Mouse (Mus musculus) hindbrain, embryonic 16.5 days (tissue): ENCODE data around the gene Pla1a. TPM values are rescaled to one million over a fixed set of nuclear protein-coding genes. Genes with fewer than 3 reads are reported as not detected.
"Not testable (repeated sequence)": the region's sequence is repeated elsewhere in the genome, so short reads cannot be mapped to it uniquely, and the experiment has no call there.

Source experiments
- ATAC-seq: fragments of 200-750 bp; cut with Nextera tagmentation; 2 replicates; pipeline ENCODE4 v1.8.0; 2017; ENCODE audit warnings: moderate TSS enrichment, moderate library complexity
- H3K27ac ChIP-seq: fragments of 300-500 bp; sonication (generic); 2 replicates; pipeline ENCODE4 v1.5.1; 2014; ENCODE audit warnings: low read depth, mild to moderate bottlenecking, control low read depth, low read length, moderate library complexity
- H3K27me3 ChIP-seq: fragments of 300-500 bp; sonication (generic); replicated peaks from 2 replicates; pipeline ENCODE4 v1.6.1; 2014; ENCODE audit warnings: low read length; ENCODE audit not compliant: control insufficient read depth, insufficient read depth
- H3K36me3 ChIP-seq: fragments of 300-500 bp; sonication (generic); 2 replicates; pipeline ENCODE4 v1.6.1; 2014; ENCODE audit warnings: mild to moderate bottlenecking, low read length, moderate library complexity, mixed read lengths; ENCODE audit not compliant: control insufficient read depth, insufficient read depth
- H3K4me1 ChIP-seq: fragments of 300-500 bp; sonication (generic); 2 replicates; pipeline ENCODE4 v1.6.1; 2014; ENCODE audit warnings: low read depth, low read length; ENCODE audit not compliant: control insufficient read depth, insufficient read depth
- H3K4me2 ChIP-seq: fragments of 300-500 bp; sonication (generic); 2 replicates; pipeline ENCODE4 v1.6.1; 2014; ENCODE audit warnings: mild to moderate bottlenecking, low read length, control low read depth, moderate library complexity
- H3K4me3 ChIP-seq: fragments of 300-500 bp; sonication (generic); 2 replicates; pipeline ENCODE4 v1.5.1; 2014; ENCODE audit warnings: mild to moderate bottlenecking, low read length, control low read depth, moderate library complexity
- H3K9ac ChIP-seq: fragments of 300-500 bp; sonication (generic); 2 replicates; pipeline ENCODE4 v1.6.1; 2014; ENCODE audit warnings: low read depth, mild to moderate bottlenecking, control low read depth, low read length, moderate library complexity
- H3K9me3 ChIP-seq: fragments of 300-500 bp; sonication (generic); 2 replicates; pipeline ENCODE4 v1.6.1; 2014; ENCODE audit warnings: mild to moderate bottlenecking, low read length, moderate library complexity; ENCODE audit not compliant: control insufficient read depth
- WGBS: fragments of 180-500 bp; shearing (Covaris S2); extraction: QIAGEN DNeasy Blood & Tissue Kit; methylation state at CpG from one replicate; pipeline ENCODE4 v1.1.7; 2014; 5-methylcytosine and 5-hydroxymethylcytosine counted together
- polyA plus RNA-seq: library from polyadenylated mRNA; unstranded; fragments of >200 nt; fragmentation: Nextera tagmentation; extraction: Ambion mirVana; gene quantifications from 2 replicates; pipeline ENCODE4 v1.2.1, GENCODE M21; 2015

The Pla1a gene
- polyA plus RNA-seq, 1 experiment from 2014 or later, result 0.81 TPM

DNA sequence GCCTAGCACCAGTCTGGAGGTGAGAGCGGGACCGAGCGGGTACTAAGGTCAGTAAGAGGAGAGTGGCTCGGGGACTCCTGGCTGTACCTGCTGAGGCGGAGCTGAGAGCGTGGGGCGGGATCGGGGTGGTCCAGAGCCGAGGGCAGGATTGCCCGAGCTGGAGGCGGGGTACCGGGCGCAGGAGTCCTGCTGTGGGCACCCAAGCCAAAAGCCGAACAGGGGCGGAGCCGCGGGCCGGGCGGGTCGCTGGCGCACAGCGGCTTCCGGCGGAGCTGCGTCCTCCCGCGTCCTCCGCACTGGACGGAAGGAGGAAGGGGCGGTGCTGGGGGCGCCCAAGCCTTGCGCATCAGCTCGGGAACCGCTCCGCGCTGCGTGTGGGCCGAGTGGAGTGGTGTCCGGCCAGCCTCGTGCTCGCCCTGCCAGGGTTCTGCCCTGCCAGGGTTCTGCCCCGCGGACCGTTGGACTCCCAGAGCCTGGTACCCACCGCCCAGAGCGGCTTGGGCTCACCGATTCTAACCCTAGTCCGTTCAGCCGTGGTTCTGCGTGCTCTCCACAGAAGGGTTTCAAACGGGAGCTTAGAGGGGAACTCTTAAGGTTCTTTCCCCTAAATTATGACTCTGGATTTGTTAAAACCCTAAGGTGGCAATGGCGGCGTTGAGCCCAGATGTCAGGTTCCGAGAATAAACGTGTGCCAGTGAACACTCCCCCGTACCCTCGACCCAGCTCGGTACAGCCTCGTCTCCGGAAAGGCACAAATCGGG, 19.7 kb upstream of the Pla1a start, which contains the start of gene Adprh:
Adprh (minus strand) TSS at position 262 of the 761 bp plus-strand sequence.
- peak within 1 kb of the TSS; percentile 94 for H3K9ac ChIP-seq
- peaks cover 9% of the 10 kb centered on the region for H3K4me1 ChIP-seq
- peak within 1 kb of the TSS; percentile 88 for H3K27ac ChIP-seq
- H3K4me3 ChIP-seq, result peak within 1 kb of the TSS; percentile 76
- no peaks in the 10 kb centered on the region for H3K9me3 ChIP-seq
- peak; percentile 99 for ATAC-seq
- H3K36me3 ChIP-seq, result peaks cover 10% of the 10 kb centered on the region
- under 1% methylated on average over 45 of the region's 61 CpGs for WGBS
- no peaks in the 10 kb centered on the region for H3K27me3 ChIP-seq
- H3K4me2 ChIP-seq, result peak within 1 kb of the TSS; percentile 87

DNA sequence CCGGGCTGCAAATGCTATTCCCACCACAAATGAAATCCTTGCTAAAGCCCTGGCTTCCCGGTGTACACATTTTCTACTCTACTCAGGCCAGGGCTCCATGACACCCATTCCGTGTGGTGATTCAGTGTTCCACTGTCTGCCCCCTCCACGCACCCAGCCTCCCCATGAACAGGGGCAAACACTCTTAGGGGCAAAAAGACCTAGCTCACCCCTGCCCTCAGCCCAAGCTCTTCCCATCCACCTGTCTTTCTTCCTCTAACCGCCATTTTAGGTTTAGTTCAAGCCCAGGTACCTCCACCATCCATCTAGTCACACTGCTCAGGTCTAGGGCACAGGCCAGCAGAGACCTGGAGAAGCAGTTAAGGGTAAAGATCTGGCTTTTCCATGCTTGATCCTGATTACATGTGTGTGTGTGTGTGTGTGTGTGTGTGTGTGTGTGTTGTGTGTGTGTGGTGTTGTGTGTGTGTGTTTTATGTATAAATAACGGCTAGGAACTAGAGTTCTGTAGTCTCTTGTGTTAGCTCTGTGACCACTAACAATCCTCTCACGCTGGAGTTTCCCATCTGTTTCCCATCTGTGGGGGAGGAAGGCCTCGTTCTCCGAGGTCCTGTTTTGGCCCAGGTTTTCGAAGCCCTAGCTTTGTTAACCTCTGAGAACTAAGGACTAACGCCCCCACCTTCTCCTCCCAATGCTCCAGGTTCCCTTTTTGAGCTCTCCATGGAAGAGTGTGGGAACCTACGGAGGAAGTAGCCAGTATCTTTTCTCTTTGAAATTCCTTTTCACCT, 18.7 kb upstream of the Pla1a start:
- Histone ChIP-seq H3K4me2 (peak overlapping the region; percentile 87), H3K27me3 (no peaks in the 10 kb centered on the region), H3K36me3 (peaks cover 18% of the 10 kb centered on the region), H3K9me3 (no peaks in the 10 kb centered on the region), H3K27ac (peak overlapping the region; percentile 88; the same call in 1 of the 2 replicates), H3K4me3 (peak overlapping the region; percentile 76), H3K9ac (peak overlapping the region; percentile 94), H3K4me1 (peaks cover 9% of the 10 kb centered on the region)
- 44% methylated on average over 12 of the region's 12 CpGs for WGBS
- no peak; the same call in 1 of the 2 replicates for ATAC-seq

DNA sequence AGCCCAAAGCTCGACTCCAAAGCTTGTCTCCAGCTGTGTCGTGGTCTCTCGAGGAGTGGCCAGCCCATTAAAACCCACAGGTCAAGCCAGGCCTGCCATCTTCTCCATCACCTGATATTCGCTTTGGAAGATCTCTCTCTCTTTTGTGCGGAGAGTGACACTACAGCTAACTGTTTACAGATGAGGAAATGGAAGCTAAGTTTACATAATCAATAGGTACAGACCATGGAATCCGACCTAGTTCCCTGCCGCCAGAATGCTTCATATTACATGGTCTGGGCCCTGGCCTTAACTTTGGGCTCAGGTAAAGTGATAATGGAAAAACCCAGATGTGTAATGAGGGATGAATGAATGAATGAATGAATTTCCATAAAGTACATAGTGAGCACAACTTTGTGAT, 17.8 kb upstream of the Pla1a start:
- Histone ChIP-seq H3K36me3 (peaks cover 24% of the 10 kb centered on the region), H3K4me2 (no peak overlapping the region), H3K9ac (no peak overlapping the region), H3K4me1 (peaks cover 9% of the 10 kb centered on the region), H3K4me3 (no peak overlapping the region), H3K9me3 (no peaks in the 10 kb centered on the region), H3K27me3 (no peaks in the 10 kb centered on the region), H3K27ac (no peak overlapping the region)
- ATAC-seq, result no peak
- WGBS, result 91% methylated on average over 7 of the region's 7 CpGs

DNA sequence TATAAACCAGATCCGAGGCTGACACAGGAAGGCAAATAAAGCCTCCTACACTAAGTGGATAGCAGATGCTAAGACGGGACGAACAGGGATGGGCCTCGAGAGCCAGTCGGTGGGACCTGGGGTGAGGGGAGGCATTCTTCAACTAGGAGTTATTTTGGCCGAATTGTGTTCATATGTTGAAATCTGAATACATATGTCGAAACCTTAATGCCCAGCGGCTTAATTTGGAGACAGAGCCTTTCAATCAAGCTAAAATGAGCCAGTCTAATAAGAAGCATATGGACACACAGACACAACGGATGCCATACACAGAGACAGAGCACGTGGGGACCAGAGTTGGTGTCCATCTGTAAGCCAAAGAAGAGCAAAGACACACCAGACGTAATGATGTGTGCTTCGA, 15.5 kb upstream of the Pla1a start:
- peaks cover 9% of the 10 kb centered on the region for H3K4me1 ChIP-seq
- H3K27ac ChIP-seq, result no peak overlapping the region
- H3K4me2 ChIP-seq, result no peak overlapping the region
- H3K36me3 ChIP-seq, result peaks cover 38% of the 10 kb centered on the region
- ATAC-seq, result no peak
- H3K9ac ChIP-seq, result no peak overlapping the region
- H3K27me3 ChIP-seq, result no peaks in the 10 kb centered on the region
- no peaks in the 10 kb centered on the region for H3K9me3 ChIP-seq
- H3K4me3 ChIP-seq, result no peak overlapping the region
- WGBS, result 96% methylated on average over 12 of the region's 12 CpGs

DNA sequence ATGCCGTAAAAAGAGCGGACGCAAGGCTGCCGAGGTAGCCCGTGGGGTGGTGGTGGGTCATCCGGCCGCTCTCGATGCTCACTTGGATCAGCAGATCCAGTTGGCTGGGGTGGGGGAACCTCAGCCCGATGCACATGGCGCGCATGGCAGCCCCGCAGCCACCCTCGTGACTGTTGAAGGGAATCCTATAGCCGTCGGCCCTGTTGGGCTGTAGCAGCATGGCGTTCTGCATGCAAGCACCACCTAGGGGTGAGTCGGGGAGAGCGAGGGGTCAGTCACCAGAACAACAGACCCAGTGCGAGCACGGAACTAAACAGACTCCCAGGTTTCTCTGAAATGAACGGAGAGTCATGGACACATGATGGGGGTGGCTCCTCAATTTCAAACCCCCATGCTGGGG, 14.4 kb upstream of the Pla1a start:
- ATAC-seq, result no peak
- H3K27ac ChIP-seq, result no peak overlapping the region
- no peaks in the 10 kb centered on the region for H3K27me3 ChIP-seq
- 88% methylated on average over 21 of the region's 21 CpGs for WGBS
- no peak overlapping the region for H3K4me2 ChIP-seq
- no peak overlapping the region for H3K9ac ChIP-seq
- peaks cover 9% of the 10 kb centered on the region for H3K4me1 ChIP-seq
- H3K4me3 ChIP-seq, result no peak overlapping the region
- H3K36me3 ChIP-seq, result peaks cover 38% of the 10 kb centered on the region
- no peaks in the 10 kb centered on the region for H3K9me3 ChIP-seq

DNA sequence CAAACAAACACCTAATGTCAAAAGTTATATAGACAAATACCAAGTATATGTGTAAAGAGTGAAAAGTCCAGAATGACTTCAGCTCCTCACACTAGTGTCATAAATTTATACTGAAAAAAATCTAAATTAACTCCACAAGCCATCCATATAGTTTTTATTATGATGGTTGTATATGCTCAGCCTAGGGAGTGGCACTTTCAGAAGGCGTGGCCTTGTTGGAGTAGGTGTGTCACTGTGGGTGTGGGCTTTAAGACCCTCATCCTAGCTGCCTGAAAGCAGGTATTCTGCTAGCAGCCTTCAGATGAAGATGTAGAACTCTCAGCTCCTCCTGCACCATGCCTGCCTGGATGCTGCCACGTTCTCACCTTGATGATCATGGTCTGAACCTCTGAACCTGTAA, 13.2 kb upstream of the Pla1a start:
- not testable (repeated sequence) for H3K27me3 ChIP-seq, H3K4me2 ChIP-seq, H3K9me3 ChIP-seq, H3K27ac ChIP-seq, H3K4me3 ChIP-seq, H3K9ac ChIP-seq, ATAC-seq, H3K4me1 ChIP-seq
- 100% methylated on average over 2 of the region's 2 CpGs for WGBS
- H3K36me3 ChIP-seq, result peaks cover 38% of the 10 kb centered on the region

DNA sequence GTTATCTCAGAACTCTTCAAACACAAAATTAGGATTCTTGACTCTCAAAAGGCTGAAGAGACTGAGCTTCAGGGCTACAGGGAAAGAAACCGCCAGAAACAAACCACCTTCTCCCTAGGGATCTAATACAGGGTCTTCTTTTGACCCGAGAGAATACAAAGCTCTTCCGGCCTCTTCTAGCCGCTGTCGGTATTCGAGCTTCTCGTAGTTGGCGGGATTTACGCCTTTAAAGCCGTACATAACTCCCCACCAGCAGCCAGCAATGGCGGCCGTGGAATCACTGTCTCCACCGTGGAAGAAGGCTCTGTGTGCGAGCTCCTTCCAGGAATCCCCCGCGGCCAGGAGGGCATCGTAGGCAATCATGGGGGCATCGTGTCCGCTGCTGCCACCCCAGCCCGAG, 12.6 kb upstream of the Pla1a start:
- Histone ChIP-seq H3K9me3 (no peaks in the 10 kb centered on the region), H3K27me3 (no peaks in the 10 kb centered on the region), H3K4me2 (no peak overlapping the region), H3K9ac (no peak overlapping the region), H3K27ac (no peak overlapping the region), H3K36me3 (peaks cover 38% of the 10 kb centered on the region), H3K4me3 (no peak overlapping the region), H3K4me1 (no peaks in the 10 kb centered on the region)
- 97% methylated on average over 20 of the region's 20 CpGs for WGBS
- ATAC-seq, result no peak

DNA sequence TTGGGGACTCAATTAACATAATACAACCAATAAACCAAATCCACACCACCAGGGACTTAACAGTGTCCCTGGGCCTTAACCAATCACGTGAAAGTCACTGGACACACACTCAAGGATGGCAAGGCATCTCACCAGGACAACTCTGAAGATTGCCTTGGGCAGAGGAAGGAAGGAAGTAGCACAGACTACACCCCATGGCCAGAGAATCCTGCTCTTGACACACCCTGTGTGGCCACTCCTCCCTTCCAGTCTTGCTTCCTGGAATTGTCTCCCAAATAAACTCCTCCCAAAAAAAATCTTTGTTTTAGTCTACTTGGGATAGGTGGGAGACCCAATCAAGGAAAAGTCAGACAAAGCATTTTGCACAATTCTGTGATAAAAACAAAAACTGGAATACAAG, 12.1 kb upstream of the Pla1a start:
- H3K9me3 ChIP-seq, result no peaks in the 10 kb centered on the region
- no peak overlapping the region for H3K4me2 ChIP-seq
- H3K4me3 ChIP-seq, result no peak overlapping the region
- no peak overlapping the region for H3K27ac ChIP-seq
- no peak for ATAC-seq
- peaks cover 34% of the 10 kb centered on the region for H3K36me3 ChIP-seq
- no peaks in the 10 kb centered on the region for H3K4me1 ChIP-seq
- H3K27me3 ChIP-seq, result no peaks in the 10 kb centered on the region
- WGBS, result 88% methylated on average over 1 of the region's 1 CpGs
- no peak overlapping the region for H3K9ac ChIP-seq

DNA sequence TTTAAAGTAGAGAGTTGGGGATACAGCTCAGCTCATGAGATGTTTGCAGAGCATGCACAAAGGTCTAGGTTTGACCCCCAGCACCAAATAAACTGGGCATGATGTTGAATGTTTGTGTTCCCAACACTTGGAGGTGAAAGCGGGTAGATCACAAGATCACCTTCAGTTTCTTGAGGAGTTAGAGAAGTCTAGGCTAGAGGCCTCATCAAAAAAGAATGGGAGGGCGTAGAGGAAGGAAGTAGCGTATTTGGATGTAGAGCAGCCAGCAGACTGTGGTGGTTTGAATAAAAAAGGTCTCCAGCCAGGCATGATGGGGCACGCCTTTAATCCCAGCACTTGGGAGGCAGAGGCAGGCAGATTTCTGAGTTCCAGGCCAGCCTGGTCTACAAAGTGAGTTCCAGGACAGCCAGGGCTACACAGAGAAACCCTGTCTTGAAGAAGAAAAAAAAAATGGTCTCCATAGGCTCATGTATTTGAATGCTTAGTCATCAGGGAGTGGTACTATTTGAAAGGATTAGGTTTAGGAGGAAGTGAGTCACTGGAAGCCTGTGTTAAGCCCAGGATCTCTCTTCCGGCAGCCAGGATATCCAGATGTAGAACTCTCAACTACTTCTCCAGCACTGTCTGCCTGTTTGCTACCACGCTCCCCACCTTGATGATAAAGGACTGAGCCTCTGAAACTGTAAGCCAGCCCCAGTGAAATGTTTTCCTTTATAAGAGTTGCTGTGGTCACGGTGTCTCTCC, 10.9 kb upstream of the Pla1a start:
- no peak overlapping the region for H3K4me3 ChIP-seq
- H3K36me3 ChIP-seq, result peaks cover 28% of the 10 kb centered on the region
- H3K27ac ChIP-seq, result no peak overlapping the region
- no peak overlapping the region for H3K9ac ChIP-seq
- 96% methylated on average over 7 of the region's 7 CpGs for WGBS
- no peaks in the 10 kb centered on the region for H3K9me3 ChIP-seq
- H3K4me2 ChIP-seq, result no peak overlapping the region
- no peak for ATAC-seq
- no peaks in the 10 kb centered on the region for H3K27me3 ChIP-seq
- no peaks in the 10 kb centered on the region for H3K4me1 ChIP-seq
